Mouse (Mus musculus) lung, postnatal 0 days (tissue): ENCODE data around the gene 6430531B16Rik.

Source experiments
- CTCF ChIP-seq: IDR thresholded peaks from 2 replicates; pipeline ENCODE4 v1.5.1; 2016; ENCODE audit warnings: antibody characterized with exemption, mild to moderate bottlenecking
- EP300 ChIP-seq: IDR thresholded peaks from 2 replicates; pipeline ENCODE4 v1.6.1; 2016; ENCODE audit warnings: antibody characterized with exemption, mild to moderate bottlenecking, control low read depth

DNA sequence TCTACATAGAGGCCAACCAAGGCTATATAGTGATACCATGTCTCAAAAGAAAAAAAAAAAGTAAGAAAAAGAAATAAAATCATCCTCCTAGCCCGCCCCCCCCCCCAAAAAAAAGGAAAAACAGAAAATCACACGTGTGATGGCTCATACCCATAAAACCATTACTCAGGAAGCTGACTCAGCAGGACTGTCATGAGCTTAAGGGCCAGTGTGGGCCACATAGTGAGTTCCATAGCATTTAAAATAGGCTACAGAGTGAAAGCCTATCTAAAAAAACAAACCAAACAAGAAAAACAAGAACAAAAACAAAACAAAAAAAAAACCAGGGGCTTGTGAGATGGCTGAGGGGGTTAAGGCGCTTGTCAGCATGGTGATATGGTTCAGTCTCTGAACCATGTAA lies 2.2 kb upstream of the 6430531B16Rik start:
- TF ChIP-seq EP300 (no peak), CTCF (no peak)
